Mouse (Mus musculus): ENCODE measurements around the gene Fam210b.
"Not testable (repeated sequence)": the region's sequence is repeated elsewhere in the genome, so short reads cannot be mapped to it uniquely, and the experiment has no call there.

The Fam210b gene

GRCm38 (mm10) chr2:172345258-172345738 lies at the start of gene Fam210b:
TSS of gene Fam210b (plus strand) at chr2:172345565.
- DNase-seq, result peak; percentile 99

- no peak for DNase-seq
Measured at GRCm38 (mm10) chr2:172298083-172298482, 47.3 kb upstream of the Fam210b start.

GRCm38 (mm10) chr2:172298542-172298941 lies 46.8 kb upstream of the Fam210b start:
- DNase-seq, result no peak

GRCm38 (mm10) chr2:172299126-172299921 lies 46.0 kb upstream of the Fam210b start:
- DNase-seq, result no peak

- DNase-seq, result no peak
Measured at GRCm38 (mm10) chr2:172302396-172302795, 43.0 kb upstream of the Fam210b start.

DNA sequence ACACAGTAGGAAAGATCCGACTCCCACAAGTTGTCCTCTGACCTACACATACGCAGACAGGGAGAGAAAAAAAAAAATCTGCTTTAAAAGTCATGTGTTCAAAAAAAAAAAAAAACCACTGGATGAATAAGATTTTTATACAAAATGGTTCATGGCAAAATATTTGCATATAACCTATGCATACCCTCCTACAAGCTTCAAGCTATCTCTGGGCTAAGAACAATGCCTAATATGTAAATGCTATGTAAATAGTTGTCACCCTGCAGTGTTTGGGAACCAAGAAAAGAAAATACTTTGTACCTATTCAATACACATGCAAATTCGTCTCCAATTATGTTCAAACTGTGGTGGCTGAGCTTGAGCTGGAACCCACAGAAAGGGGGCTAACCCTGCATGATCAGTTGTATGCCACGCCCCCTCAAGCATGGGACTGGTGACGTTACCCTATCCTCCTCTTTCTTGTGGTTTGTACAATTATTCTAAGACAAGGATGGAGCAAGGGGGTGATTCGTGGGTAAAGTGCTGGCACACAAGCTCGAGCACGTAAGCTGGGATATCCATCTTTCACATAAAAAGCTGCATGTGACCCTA lies 41.2 kb upstream of the Fam210b start:
- no peak for DNase-seq

DNA sequence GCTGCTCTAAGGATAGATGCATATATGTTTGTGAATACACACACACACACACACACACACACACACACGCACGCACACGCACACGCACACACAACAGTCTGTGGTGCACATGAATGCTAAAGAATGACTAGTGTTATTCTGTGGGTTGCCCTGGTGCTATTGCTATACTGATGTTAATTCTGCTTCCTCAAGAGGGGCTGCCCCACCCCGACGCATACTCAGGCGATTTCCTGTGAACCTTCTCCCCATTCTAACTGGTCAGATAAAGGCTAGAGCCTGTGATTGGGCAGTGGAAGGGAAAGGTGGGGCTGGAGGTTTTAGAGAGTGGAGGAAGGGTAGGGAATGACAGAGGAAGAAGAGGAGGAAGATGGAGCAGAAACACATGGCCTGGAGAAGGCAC lies 39.8 kb upstream of the Fam210b start:
- not testable (repeated sequence) for DNase-seq

GRCm38 (mm10) chr2:172306544-172306943 lies 38.8 kb upstream of the Fam210b start:
- no peak for DNase-seq

DNA sequence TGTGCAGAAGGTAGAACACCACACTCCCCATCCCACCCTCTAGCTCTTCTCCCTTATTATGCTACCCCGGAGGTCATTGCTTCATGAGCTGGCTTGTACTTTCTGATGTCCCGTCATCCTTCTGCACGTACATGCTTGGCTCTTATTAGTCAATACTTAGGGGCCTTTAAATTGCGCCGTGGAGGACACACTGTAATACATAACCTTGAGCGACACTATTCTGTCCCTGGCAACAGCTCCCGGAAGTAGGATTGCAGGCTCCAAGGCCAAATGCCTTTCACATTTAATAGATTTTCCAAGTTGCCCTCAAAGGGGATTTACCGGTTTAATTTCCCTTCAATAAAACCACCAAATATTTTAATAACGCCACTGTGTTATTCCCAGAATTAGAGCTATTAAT lies 33.6 kb upstream of the Fam210b start:
- DNase-seq, result no peak

DNA sequence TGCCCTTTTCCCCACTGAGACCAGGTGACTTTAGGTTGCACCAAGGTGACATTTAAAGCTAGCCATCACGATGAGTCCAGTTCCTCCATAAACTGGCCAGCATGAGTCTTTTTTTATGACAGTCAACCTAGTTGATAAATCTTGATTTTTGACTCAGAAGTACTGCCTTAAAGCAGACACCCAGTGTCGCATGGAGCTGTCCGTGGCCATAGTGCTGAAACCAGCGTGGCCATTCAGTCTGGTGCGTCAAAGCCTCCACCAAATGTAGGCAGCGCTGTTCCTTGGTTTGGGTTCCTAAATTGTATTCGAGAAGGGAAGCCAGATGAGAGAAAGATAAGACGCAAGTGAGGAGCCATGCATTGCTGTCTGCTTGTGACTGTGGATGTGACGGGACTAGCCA lies 24.5 kb upstream of the Fam210b start:
- DNase-seq, result no peak

GRCm38 (mm10) chr2:172328248-172328647 lies 17.1 kb upstream of the Fam210b start:
- DNase-seq, result no peak

- DNase-seq, result no peak
Measured at GRCm38 (mm10) chr2:172329179-172329578, 16.2 kb upstream of the Fam210b start.

DNA sequence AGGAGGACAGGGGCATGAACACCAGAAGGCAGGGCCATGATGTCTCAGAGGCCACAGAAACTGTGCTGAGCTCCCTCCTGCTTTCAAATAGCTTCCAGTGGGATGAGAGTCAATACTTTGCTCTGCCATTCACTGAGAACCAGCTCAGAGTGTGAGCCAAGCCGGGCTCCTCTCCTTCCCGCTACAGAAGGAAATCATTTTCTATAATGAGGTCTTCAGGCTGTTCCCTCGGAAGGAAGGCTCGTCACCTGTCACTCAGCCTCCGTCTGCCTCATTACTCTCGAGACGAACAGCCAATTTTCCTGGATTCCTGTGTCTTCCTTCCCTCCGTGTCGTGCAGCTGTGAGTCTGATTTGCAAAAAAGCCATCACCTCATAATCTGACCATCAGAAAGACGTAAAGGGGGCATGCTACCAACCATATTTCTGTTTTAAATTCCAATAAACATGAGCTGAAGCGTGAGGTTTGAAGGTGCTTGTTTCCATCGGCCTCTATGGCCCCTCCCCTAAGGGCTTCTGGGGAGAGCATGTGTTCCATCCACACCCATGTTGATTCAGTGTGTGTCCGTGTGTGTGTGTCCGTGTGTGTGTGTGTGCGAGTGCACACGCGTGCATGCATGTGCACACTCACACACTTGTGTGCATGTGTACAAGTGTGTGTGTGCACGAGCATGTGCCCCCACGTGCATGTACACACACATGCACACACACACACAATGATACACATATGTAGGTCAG lies 7.0 kb upstream of the Fam210b start:
- DNase-seq, result no peak

GRCm38 (mm10) chr2:172340936-172341335 lies 4.4 kb upstream of the Fam210b start:
- no peak for DNase-seq

- DNase-seq, result no peak
Measured at GRCm38 (mm10) chr2:172341606-172342005, 3.8 kb upstream of the Fam210b start.

DNA sequence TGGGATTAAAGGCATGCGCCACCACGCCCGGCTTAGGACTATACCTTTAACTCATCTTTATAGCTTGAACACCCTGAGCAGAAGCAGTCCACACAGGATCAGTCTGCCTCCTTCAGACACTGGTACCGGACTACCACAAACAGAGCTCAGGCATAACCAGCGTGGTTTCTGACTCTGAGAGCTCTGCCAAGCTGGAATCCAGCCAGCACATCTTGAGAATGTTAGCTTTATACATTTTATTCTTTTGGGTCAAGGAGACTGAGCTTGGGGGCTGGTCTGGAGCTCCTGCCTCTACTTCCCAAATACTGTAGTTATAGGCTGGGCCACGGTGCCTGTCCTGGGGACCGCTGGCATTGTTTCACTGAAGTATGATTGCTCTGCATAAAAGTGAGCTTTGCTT lies 1.6 kb upstream of the Fam210b start:
- peak; percentile 8 for DNase-seq

GRCm38 (mm10) chr2:172344669-172345068 lies 696 bp upstream of the Fam210b start:
- DNase-seq, result peak; percentile 16

DNA sequence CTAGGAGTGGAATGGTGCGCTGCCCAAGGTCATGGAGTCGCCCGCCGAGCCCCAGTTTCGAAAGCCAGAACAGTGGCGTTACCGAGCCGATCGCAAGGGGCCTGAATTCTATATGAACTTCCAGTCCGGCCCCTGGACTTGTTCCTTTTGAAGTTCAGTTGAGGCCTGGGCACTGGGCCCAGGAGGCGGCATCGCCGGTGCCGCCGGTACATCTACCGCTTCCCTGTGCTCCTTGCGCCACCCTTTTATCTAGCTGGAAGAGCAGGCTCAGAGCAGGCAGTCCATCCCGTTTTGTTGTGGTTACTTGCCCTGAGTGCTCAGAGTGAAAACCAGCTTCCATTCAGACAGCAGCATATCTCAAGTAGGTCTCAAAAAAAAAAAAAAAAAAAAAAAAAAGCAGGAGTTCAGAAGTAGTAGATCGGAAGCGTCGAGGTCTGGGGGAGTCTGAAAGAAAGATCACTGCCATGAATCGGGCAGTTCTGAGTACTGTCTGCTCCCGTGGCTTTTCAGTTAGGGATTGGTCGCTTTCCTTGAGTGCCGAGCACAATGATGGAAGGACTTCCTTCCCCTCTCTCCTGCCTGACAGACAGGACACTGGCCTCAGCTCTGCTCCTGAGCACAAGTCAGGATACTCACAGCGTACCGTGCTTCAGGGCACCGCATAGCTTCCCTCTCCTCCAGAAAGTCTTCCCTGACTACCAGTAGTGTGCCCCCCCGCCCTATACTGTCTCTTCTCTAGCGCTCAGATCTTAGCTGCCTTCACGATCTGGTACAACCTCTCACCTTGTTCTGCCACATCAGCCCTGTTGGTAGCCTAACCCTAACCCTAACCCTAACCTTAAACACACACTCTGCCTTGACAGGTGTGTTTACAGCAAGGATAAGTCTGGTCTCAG lies 917 bp downstream of the Fam210b start:
- peak; percentile 62 for DNase-seq

GRCm38 (mm10) chr2:172346933-172347611 lies 1.7 kb downstream of the Fam210b start:
- no peak for DNase-seq

DNA sequence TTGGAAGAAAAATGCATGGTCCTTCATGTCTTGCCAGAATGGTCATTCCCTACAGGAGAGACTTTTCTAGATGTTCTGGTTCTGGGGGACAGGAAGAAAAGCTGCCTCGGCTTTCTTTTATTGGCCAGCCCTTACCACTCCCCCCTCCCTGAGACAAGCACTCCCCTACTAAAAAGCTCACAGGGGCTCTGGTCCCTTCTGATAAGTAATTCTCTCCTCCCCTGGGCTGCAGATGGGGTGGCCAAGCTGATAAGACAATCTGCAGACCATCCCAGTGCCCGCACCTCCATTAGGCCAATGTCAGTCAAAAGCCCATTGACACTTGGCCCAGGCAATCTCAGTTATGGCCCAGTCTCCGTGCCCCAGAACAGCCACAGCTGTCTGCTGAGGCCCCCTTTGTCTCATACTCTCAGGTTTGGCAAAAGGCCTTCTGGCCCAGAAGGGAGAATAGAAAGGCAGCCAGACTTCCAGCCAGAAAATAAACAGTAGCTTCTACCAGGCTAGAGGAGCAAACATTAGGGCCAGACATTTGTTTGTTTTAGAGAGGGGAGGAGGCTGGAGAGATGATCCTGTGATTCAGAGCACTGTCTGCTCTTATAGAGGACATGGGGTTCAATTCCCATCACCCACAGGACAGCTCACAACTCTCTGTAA lies 3.1 kb downstream of the Fam210b start:
- DNase-seq, result no peak

GRCm38 (mm10) chr2:172349776-172350175 lies 4.4 kb downstream of the Fam210b start:
- DNase-seq, result no peak

Data from kidney, adult 11 months (tissue).